Mouse (Mus musculus) midbrain, embryonic 11.5 days (tissue): ENCODE measurements around the gene Olfr773. TPM values are rescaled to one million over a fixed set of nuclear protein-coding genes. Genes with fewer than 3 reads are reported as not detected.
"Not testable (repeated sequence)": the region's sequence is repeated elsewhere in the genome, so short reads cannot be mapped to it uniquely, and the experiment has no call there.

ENCODE experiments used
- ATAC-seq: fragments of 200-750 bp; cut with Nextera tagmentation; 2 replicates; pipeline ENCODE4 v1.8.0; 2017; ENCODE audit warnings: moderate TSS enrichment, moderate library complexity; ENCODE audit not compliant: low FRiP score
- DNase-seq: peaks from one replicate; pipeline ENCODE4 v3.0.0; 2015; ENCODE audit warnings: low spot score; ENCODE audit errors: missing footprints
- H3K27ac ChIP-seq: fragments of 300-500 bp; sonication (generic); 2 replicates; pipeline ENCODE4 v1.5.1; 2014; ENCODE audit warnings: low read depth, low read length
- H3K27me3 ChIP-seq: fragments of 300-500 bp; sonication (generic); 2 replicates; pipeline ENCODE4 v1.6.1; 2014; ENCODE audit warnings: mild to moderate bottlenecking, low read length, moderate library complexity, mixed read lengths; ENCODE audit not compliant: control insufficient read depth, insufficient read depth
- H3K36me3 ChIP-seq: fragments of 300-500 bp; sonication (generic); 2 replicates; pipeline ENCODE4 v1.6.1; 2014; ENCODE audit warnings: mild to moderate bottlenecking, low read length, moderate library complexity, mixed read lengths; ENCODE audit not compliant: control insufficient read depth, insufficient read depth
- H3K4me1 ChIP-seq: fragments of 300-500 bp; sonication (generic); 2 replicates; pipeline ENCODE4 v1.6.1; 2014; ENCODE audit warnings: low read length; ENCODE audit not compliant: control insufficient read depth, insufficient read depth
- H3K4me2 ChIP-seq: fragments of 300-500 bp; sonication (generic); 2 replicates; pipeline ENCODE4 v1.6.1; 2014; ENCODE audit warnings: mild to moderate bottlenecking, moderate library complexity
- H3K4me3 ChIP-seq: fragments of 300-500 bp; sonication (generic); 2 replicates; pipeline ENCODE4 v1.5.1; 2014; ENCODE audit warnings: low read depth, low read length
- H3K9ac ChIP-seq: fragments of 300-500 bp; sonication (generic); 2 replicates; pipeline ENCODE4 v1.6.1; 2014; ENCODE audit warnings: low read length
- H3K9me3 ChIP-seq: fragments of 300-500 bp; sonication (generic); 2 replicates; pipeline ENCODE4 v1.6.1; 2016; ENCODE audit warnings: low read length; ENCODE audit not compliant: control insufficient read depth
- WGBS: fragments of 180-500 bp; shearing (Covaris S2); extraction: QIAGEN DNeasy Blood & Tissue Kit; methylation state at CpG from one replicate; pipeline ENCODE4 v1.1.7; 2014; 5-methylcytosine and 5-hydroxymethylcytosine counted together
- polyA plus RNA-seq: library from polyadenylated mRNA; unstranded; fragments of >200 nt; fragmentation: Nextera tagmentation; extraction: Ambion mirVana; gene quantifications from 2 replicates; pipeline ENCODE4 v1.2.1, GENCODE M21; 2014

The Olfr773 gene
- not detected in 2 replicates for polyA plus RNA-seq

DNA sequence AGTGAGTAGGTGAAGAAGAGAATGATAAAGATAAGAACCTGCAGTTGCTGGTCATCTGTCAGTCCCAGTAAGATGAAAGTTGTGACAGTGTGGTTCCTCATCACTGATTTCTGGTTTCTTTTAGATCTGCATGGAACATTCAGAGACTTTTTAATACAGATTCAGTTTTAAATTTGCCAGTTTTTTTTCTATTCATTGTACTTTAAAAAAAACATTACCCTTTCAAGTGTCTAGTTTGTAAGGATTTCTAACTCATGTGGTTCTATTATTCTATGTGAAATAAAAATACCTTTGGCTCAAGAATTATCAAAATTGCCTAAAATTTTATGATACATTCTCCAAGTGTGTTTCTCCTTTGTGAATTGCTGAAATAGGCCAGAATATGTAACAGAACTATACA, at the start of gene Olfr773:
TSS of gene Olfr773 (minus strand) at position 101 of the 400 bp plus-strand sequence.
- not testable (repeated sequence) for H3K36me3 ChIP-seq, H3K9ac ChIP-seq, H3K4me2 ChIP-seq, H3K4me3 ChIP-seq, H3K4me1 ChIP-seq, ATAC-seq, H3K9me3 ChIP-seq, H3K27ac ChIP-seq, DNase-seq, H3K27me3 ChIP-seq

DNA sequence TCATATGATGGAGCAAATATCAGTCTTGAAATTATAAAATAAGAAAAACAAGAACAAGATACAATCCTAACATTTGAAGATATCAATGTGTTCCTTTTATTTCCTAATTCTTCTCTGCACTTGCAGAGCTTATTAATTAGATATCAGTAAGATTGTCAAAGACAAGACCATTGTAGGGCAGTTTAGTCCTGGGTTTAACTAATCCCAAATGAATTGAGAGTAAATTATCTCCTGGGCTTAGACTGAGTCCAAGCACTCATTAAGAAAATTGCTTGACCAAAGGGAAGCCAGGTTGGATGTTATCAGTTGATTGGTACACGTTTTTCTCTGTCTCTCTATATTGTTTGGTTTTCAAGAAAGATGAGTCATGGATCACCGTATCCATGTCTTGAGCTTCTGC, 48.7 kb upstream of the Olfr773 start, which contains the start of gene Olfr774:
TSS of gene Olfr774 (plus strand) at position 301 of the 400 bp plus-strand sequence.
- no peak within 1 kb of the TSS for H3K4me2 ChIP-seq
- H3K9me3 ChIP-seq: no peaks in the 10 kb centered on the region
- no peak within 1 kb of the TSS for H3K9ac ChIP-seq
- no peak for ATAC-seq
- H3K4me3 ChIP-seq: no peak within 1 kb of the TSS
- H3K4me1 ChIP-seq: no peaks in the 10 kb centered on the region
- no peak within 1 kb of the TSS for H3K27ac ChIP-seq
- H3K27me3 ChIP-seq: no peaks in the 10 kb centered on the region
- 69% methylated on average over 2 of the region's 2 CpGs for WGBS
- no peak for DNase-seq
- no peaks in the 10 kb centered on the region for H3K36me3 ChIP-seq

DNA sequence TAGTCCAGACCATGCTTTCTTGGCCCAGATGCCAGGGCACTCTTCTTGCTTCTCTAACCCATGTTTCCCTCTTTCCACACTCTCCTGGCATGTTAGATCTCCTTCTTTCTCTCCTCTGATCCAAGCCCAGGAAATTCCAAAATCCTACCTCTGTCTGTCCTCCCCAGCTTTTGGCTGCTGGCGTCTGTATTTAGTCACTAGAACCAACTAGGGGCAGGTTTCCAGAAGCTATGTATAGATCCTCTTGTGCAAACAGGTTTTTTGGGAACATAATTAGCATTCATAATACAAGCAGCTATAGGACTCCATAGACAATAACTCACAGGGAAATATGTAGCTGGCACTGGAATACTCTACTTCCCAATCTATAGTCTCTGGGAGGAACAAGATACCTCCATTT, 43.5 kb upstream of the Olfr773 start:
- 90% methylated on average over 1 of the region's 1 CpGs for WGBS
- H3K4me2 ChIP-seq: no peak overlapping the region
- no peaks in the 10 kb centered on the region for H3K36me3 ChIP-seq
- ATAC-seq (no peak), DNase-seq (no peak)
- H3K4me3 ChIP-seq: no peak overlapping the region
- no peaks in the 10 kb centered on the region for H3K4me1 ChIP-seq
- H3K27ac ChIP-seq: no peak overlapping the region
- no peak overlapping the region for H3K9ac ChIP-seq
- no peaks in the 10 kb centered on the region for H3K27me3 ChIP-seq
- H3K9me3 ChIP-seq: no peaks in the 10 kb centered on the region

DNA sequence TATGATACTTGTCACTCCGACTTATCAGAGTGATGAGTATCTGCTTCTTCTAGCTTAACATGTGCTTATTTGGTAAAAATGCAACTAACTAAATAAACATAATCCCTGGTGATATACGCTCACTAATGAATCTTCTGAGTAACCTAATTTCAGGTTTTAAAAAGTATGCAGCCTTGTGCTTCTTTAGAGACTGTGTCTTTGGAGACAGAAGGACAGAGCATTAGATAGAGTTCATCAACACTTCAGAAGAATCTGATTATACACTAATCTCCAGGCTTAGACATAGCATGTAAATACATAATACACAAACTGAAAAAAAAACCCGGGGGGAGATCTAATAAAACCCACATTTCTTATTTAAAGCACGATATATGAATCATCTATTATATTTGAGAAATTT, 9.4 kb downstream of the Olfr773 start, which contains the start of gene Olfr772:
TSS of gene Olfr772 (minus strand) at position 101 of the 400 bp plus-strand sequence.
- DNase-seq: not testable (repeated sequence)
- 78% methylated on average over 3 of the region's 4 CpGs for WGBS

DNA sequence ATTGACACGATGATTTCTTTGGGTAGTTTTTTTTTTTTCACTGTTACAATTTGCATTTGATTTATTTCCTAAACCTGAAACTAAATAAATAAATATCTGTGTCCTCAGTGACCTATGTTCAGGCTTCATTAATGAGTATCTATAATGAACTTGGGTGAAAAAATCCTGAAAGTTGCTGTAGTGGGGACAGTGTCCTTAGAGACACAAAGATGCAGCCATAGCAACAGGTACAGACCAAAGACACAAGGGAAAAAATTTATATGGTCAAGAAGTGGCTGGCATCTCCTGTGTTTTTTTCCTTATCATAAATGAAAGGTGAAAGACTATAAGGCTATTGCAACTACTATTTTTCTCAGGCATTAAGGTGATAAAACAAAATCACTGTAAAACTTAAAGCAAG, 22.6 kb downstream of the Olfr773 start, which contains the start of gene Olfr771:
TSS of gene Olfr771 (minus strand) at position 101 of the 400 bp plus-strand sequence.
- 89% methylated on average over 1 of the region's 1 CpGs for WGBS
- Histone ChIP-seq H3K9me3 (no peaks in the 10 kb centered on the region), H3K4me2 (no peak within 1 kb of the TSS), H3K4me3 (no peak within 1 kb of the TSS), H3K36me3 (no peaks in the 10 kb centered on the region), H3K27me3 (no peaks in the 10 kb centered on the region), H3K27ac (no peak within 1 kb of the TSS), H3K4me1 (no peaks in the 10 kb centered on the region), H3K9ac (no peak within 1 kb of the TSS)
- ATAC-seq: no peak
- no peak for DNase-seq

More for the DNA sequence above, 9.4 kb downstream of the Olfr773 start, which contains the start of gene Olfr772:
- not testable (repeated sequence) for ATAC-seq, H3K9ac ChIP-seq, H3K36me3 ChIP-seq, H3K4me1 ChIP-seq, H3K4me2 ChIP-seq, H3K27ac ChIP-seq, H3K9me3 ChIP-seq, H3K4me3 ChIP-seq, H3K27me3 ChIP-seq

DNA sequence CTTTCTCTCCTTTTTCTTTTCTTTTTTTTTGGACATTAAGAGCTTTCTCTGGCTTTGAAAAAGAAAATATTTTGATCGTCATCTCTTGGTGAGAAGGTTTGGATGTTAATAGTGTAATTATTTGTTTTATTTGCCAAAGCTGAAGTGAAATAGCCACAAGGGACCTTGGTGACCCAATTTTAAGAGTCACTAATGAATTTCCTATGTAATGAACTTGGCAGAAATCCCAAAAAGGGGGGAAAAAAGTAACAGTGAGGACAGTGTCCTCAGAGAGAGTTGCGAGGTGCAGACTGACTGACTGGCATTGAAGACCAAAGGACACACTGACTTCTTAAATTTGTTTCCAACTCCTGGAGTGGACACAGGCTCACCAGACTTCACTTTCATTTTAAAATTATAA, 48.3 kb downstream of the Olfr773 start, which contains the start of gene Olfr770:
TSS of gene Olfr770 (minus strand) at position 101 of the 400 bp plus-strand sequence.
- no peak within 1 kb of the TSS for H3K4me3 ChIP-seq
- ATAC-seq: no peak
- WGBS: 89% methylated on average over 2 of the region's 2 CpGs

More for the DNA sequence above, 48.3 kb downstream of the Olfr773 start, which contains the start of gene Olfr770:
- Histone ChIP-seq H3K27me3 (no peaks in the 10 kb centered on the region), H3K27ac (no peak within 1 kb of the TSS), H3K9me3 (no peaks in the 10 kb centered on the region), H3K9ac (no peak within 1 kb of the TSS), H3K4me1 (no peaks in the 10 kb centered on the region), H3K4me2 (no peak within 1 kb of the TSS), H3K36me3 (no peaks in the 10 kb centered on the region)
- no peak for DNase-seq

Other genes starting within 250 kb of the Olfr773 start
- gene Mettl7b, start 226.4 kb downstream of the Olfr773 start, polyA plus RNA-seq: not detected in 2 replicates
- gene Olfr9, start 198.0 kb downstream of the Olfr773 start, polyA plus RNA-seq: not detected in 2 replicates
- not detected in 2 replicates for gene Olfr763, start 176.6 kb downstream of the Olfr773 start, polyA plus RNA-seq
- gene Olfr764-ps1, start 147.5 kb downstream of the Olfr773 start, polyA plus RNA-seq: not detected in 2 replicates
- gene Olfr765, start 137.4 kb downstream of the Olfr773 start, polyA plus RNA-seq: not detected in 2 replicates
- gene Olfr766-ps1, start 118.4 kb downstream of the Olfr773 start, polyA plus RNA-seq: not detected in 2 replicates
- gene Olfr767, start 104.5 kb downstream of the Olfr773 start, polyA plus RNA-seq: not detected in 2 replicates
- gene Olfr768, start 88.0 kb downstream of the Olfr773 start, polyA plus RNA-seq: not detected in 2 replicates
- not detected in 2 replicates for gene Olfr769, start 69.6 kb downstream of the Olfr773 start, polyA plus RNA-seq
- not detected in 2 replicates for gene Olfr770, start 48.4 kb downstream of the Olfr773 start, polyA plus RNA-seq
- gene Olfr771, start 22.7 kb downstream of the Olfr773 start, polyA plus RNA-seq: not detected in 2 replicates
- gene Olfr772, start 9.5 kb downstream of the Olfr773 start, polyA plus RNA-seq: not detected in 2 replicates
- not detected in 2 replicates for gene Olfr774, start 48.8 kb upstream of the Olfr773 start, polyA plus RNA-seq
- gene Olfr775, start 61.0 kb upstream of the Olfr773 start, polyA plus RNA-seq: not detected in 2 replicates
- not detected in 2 replicates for gene Olfr776, start 71.7 kb upstream of the Olfr773 start, polyA plus RNA-seq
- not detected in 2 replicates for gene Olfr777, start 84.1 kb upstream of the Olfr773 start, polyA plus RNA-seq
- not detected in 2 replicates for gene Olfr780, start 130.7 kb upstream of the Olfr773 start, polyA plus RNA-seq
- not detected in 2 replicates for gene Olfr781, start 141.4 kb upstream of the Olfr773 start, polyA plus RNA-seq
- not detected in 2 replicates for gene Olfr782, start 161.4 kb upstream of the Olfr773 start, polyA plus RNA-seq
- gene Olfr784, start 196.7 kb upstream of the Olfr773 start, polyA plus RNA-seq: 0.06 and 0.14 TPM in 2 replicates
- gene Olfr785, start 218.0 kb upstream of the Olfr773 start, polyA plus RNA-seq: not detected in 2 replicates
- not detected in 2 replicates for gene Olfr786, start 239.9 kb upstream of the Olfr773 start, polyA plus RNA-seq